Mouse (Mus musculus): ENCODE measurements around the gene Osbpl8.

- TF ChIP-seq CTCF (IDR thresholded peaks at IDR 0.05; ENCODE audit: low read depth, low read length) (no peak), POLR2A (IDR thresholded peaks at IDR 0.05; ENCODE audit: extremely low read depth, insufficient read depth, low read length) (no peak)
Measured at GRCm38 (mm10) chr10:111339296-111339695, 174.7 kb downstream of the Osbpl8 start.

All from liver, adult 2 months (tissue).